Mouse (Mus musculus): Measurements from ENCODE around the gene Rab44.
A peak's percentile ranks its signal among the peaks of the same experiment; 100 is the strongest.
"Not testable (repeated sequence)": the region's sequence is repeated elsewhere in the genome, so short reads cannot be mapped to it uniquely, and the experiment has no call there.

The Rab44 gene

GRCm38 (mm10) chr17:29091348-29091944 lies 22.5 kb upstream of the Rab44 start:
- peak in 1 of 2 experiments; percentile 4 for DNase-seq (ENCODE audit: low spot score in 2 of 2)

DNA sequence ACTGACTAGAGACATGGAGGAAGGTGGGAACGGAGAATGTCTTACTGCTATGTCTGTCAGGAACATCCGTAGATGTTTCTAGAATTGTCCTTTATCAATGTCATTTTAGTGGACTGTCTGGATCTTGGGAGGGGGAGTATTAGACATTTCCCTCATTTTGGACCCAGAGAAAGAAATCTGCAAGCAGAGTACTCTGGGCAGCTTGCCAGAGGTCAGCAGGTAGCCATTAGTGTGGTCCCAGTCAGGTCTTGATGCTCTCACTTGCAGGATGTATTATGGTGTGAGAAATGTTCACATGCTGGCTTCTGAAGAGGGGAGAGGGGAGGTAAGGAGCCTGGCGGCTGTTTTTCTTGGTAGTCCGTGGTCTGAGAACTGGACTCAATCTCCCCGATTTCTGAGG lies 21.4 kb upstream of the Rab44 start:
- DNase-seq (ENCODE audit: low spot score in 2 of 2): no peak

DNA sequence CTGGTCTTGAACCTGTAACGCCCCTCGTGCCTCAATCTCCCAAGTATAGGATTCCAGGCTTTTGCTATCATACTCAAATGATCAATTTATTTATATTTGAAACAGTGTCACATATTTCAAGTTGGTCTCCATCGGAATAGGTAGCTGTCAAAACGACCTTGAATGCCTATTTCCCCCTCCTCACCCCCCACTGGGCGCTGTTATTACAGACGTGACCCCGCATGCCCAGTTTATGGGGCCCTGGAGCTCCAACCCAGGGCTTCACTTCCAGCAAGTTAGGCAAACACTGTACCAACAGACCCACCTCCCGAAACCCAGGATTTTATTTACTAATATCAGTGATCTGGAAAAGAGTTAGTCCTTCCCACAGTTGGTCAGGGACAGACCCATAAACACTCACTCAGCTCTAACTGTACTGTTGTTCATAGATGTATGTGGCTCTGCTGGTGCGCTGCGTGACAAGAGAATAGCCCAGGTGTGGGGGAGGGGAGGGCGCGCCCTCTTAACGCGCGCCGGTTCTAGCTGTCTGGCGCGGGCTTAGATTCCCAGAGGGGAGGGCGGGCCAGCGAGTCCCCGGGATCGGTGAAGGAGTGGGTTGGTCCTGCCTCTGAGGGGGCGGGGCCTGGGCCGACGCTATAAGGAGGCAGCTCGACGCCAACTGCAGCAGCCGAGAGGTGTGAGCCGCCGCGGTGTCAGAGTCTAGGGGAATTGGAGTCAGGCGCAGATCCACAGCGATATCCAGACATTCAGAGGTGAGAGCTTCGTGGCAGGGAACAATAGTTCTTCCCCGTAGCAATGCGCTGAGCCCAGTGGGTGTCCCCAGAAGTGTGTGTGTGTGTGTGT lies 20.6 kb upstream of the Rab44 start:
- DNase-seq (ENCODE audit: low spot score in 2 of 2): peak; percentile 49 to 56

DNA sequence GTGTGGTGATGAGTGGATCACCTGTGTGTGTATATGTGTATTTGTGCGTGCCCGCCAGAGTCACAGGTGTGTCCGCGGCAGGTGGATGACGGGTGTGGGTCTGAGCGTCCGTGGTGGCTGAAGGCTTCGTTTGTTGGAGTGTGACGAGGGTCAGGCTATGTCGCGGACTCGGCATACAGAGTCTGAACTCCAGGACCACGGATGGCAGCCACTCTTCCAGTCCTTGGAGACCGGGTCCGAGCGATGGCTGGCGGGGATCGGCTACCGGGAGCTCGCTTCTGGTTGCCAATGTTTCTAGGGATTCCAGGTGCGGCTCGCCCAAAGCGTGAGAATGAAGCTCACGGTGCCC lies 20.0 kb upstream of the Rab44 start:
- no peak for DNase-seq (ENCODE audit: low spot score in 2 of 2)

DNA sequence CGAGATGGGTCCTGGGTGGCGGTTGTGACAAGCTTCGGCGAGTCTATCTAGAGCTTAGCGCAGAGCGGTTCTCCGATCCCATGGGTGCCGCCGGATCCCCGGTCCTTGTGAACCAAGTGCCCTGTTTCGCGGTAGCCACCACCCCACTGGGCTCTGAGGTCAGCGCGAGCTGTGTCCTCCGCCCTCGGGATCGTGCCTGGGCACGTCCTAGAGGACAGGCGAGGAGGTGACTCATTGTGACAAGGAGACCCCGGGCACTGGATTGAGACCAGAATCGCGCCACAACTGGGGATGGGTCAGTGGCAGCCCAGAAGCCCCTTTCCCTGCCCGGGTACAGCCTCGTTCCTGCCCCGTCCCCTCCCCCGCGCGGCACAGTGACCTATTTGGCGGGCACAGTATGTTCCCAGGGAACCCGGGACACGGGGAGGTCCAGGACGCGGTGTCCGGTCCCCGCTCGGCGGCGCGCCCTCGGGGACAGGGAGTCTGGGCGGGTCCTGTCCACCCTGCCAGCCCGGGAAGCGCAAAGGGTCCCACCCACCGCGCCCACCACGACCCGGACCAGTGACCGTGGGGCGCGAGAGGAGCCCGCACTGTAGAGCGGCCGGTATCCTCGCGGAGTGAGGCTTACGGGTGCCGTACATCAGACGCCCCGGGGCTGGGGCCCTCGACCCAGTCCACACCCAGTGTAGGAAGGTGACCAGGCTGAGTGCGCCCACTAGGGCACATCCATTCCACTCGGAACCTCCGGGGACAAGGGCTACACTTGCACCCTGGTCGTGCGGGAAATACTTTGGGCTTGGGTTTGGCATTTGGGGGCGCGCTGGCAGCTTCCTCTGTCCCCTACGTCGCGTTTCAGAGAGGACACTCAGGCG lies 19.4 kb upstream of the Rab44 start:
- DNase-seq (ENCODE audit: low spot score in 2 of 2): peak in 1 of 2 experiments; percentile 20

- DNase-seq (ENCODE audit: low spot score in 2 of 2): peak; percentile 88 to 95
These were observed 18.7 kb upstream of the Rab44 start for GRCm38 (mm10) chr17:29095201-29095733.

- no peak for DNase-seq (ENCODE audit: low spot score in 2 of 2)
These were observed 17.7 kb upstream of the Rab44 start for GRCm38 (mm10) chr17:29096245-29096644.

DNA sequence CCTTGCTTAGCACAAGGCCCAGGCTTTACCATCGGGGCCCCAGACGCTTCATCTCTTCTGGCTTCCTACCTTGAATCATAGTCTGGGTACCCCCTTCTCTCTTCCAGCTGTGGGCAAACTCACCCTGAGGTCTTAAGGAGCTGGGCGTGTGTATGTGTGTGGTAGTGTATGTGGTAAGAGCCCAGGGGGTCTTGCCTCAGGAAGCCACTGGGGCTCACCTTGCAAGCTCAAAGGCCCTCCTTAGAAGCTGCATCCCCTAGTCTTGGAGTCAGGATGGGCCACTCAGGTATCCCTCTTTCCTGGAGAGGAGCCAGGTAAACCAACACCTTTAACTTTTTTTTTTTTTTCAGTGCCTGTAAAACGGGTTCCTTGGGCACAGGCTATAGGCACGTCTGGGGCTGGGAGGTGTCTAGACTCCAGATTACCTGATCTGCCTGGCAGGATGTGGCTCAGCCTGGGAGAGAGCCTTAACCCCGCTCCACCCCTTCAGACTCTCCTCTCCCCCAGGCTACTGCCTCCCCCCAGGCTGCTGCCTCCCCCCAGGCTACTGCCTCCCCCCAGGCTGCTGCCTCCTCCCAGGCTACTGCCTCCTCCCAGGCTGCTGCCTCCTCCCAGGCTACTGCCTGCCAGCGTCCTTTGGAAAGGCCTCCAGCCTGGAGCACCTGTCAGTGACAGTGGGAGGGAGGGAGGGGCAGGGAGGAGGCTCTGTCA lies 16.9 kb upstream of the Rab44 start:
- DNase-seq (ENCODE audit: low spot score in 2 of 2): no peak

DNA sequence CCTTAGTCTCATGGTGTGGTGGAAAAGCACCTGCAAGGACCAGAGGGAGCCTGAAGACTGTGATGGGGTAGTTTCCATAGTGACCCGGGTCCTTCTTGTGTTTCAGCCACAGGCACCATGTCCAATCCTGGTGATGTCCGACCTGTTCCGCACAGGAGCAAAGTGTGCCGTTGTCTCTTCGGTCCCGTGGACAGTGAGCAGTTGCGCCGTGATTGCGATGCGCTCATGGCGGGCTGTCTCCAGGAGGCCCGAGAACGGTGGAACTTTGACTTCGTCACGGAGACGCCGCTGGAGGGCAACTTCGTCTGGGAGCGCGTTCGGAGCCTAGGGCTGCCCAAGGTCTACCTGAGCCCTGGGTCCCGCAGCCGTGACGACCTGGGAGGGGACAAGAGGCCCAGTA lies 15.7 kb upstream of the Rab44 start:
- DNase-seq (ENCODE audit: low spot score in 2 of 2): no peak

DNA sequence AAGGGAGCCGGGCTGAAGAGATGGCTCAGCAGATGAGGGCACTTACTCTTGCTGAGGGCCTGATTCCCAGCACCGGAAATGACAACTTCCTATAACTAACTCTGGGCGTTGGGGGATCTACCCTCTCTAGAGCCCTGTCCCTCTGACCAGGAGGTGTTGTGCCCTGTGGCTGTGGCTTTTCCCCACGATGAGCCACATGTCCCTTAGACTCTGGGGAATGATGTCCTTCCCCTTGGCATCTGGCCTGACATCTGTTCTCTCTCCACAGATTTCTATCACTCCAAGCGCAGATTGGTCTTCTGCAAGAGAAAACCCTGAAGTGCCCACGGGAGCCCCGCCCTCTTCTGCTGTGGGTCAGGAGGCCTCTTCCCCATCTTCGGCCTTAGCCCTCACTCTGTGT lies 14.9 kb upstream of the Rab44 start:
- DNase-seq (ENCODE audit: low spot score in 2 of 2): no peak

GRCm38 (mm10) chr17:29100627-29101026 lies 13.3 kb upstream of the Rab44 start:
- DNase-seq (ENCODE audit: low spot score in 2 of 2): no peak

DNA sequence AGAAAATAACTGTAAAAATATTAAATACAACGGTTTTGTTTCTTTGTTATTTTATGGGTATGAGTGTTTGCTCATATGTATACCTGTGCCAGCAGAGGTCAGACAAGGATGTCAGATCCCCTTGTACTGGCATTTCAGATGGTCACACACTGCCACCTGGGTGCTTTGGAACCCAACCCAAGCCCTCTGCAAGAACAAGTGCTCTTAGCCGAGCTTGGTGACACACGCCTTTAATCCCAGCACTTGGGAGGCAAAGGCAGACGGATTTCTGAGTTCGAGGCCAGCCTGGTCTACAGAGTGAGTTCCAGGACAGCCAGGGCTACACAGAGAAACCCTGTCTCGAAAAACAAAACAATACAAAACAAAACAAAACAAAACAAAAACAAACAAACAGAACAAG lies 3.6 kb upstream of the Rab44 start:
- not testable (repeated sequence) for DNase-seq (ENCODE audit: low spot score in 2 of 2)

DNA sequence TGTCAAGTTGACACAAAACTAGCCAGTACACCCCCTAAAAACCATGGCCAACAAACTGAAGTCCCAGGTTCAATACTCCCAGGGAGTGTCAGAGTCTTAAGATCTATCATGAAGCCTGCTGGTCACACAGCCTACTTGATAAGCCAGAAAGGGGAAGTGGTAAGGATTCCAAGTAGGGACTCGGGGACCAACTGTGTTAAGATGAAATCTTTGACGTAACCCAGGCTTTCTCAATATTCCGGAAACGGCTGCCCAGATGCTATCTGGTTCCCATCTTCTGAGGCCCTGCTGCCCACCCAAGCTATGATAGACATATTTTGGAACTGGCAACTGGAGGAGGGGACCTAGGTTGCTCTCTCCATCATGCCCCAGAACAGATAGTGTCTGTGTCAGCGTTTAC lies 2.6 kb upstream of the Rab44 start:
- no peak for DNase-seq (ENCODE audit: low spot score in 2 of 2)

DNA sequence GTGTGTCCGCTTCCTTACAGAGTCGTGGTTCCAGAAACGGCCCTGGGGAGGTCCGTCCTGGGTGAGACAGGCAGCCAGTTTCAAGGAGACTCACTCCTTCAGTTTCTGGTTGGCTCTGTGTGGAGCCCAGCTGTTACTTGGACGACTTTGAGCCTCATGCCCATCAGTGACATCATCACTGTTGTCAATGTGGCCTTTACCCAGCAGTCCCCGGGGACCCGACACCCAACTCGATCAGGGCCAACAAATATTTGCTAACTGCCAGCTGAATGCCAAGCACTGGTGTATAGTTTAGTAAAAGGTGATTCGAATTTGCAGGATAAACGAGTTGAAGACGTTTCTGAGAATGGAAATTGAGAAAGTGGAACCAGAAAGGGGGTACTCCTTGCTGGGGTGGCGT lies 2.1 kb downstream of the Rab44 start:
- DNase-seq (ENCODE audit: low spot score in 2 of 2): no peak

- DNase-seq (ENCODE audit: low spot score in 2 of 2): no peak
These were observed 3.2 kb downstream of the Rab44 start for GRCm38 (mm10) chr17:29117006-29117648.

DNA sequence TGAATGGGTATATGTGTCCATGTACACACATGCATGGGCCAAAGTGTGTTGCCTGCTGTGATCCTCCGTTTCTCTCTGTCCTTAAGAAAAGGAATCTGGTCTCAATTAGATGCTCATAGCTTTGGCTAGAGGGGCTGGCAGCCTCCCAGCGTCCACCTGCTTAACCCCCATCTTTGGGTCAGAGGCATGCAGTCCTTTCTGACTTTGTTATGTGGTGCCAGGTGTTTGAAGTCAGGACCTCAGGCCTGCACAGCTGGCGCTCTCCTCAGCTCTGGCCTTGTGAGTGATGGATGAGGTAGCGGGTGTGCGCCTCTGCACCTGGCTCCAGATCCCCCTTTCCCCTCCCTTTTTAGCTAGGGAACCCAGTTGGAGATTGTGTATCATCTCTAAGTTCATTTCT lies 4.1 kb downstream of the Rab44 start:
- no peak for DNase-seq (ENCODE audit: low spot score in 2 of 2)

DNA sequence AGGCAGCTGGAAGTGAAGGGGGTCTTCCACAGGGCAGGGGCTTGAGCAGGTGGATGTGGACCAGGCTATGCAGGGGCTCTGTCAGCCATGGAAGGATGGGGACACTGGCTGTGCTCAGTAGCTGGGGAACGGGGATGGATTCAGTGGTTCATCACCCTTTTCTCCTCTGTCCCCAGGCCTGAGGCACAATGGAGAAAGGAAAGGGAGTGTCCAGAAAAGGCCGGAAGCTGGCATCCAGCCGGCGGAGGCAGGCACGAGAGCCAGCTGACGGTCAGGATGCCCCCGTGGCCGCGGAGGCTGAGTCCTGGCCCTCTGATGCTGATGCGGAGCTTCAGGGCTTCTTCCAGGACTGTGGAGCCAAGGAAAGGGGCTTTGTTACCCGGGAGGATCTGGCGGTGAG lies 6.7 kb downstream of the Rab44 start:
- DNase-seq (ENCODE audit: low spot score in 2 of 2): no peak

DNA sequence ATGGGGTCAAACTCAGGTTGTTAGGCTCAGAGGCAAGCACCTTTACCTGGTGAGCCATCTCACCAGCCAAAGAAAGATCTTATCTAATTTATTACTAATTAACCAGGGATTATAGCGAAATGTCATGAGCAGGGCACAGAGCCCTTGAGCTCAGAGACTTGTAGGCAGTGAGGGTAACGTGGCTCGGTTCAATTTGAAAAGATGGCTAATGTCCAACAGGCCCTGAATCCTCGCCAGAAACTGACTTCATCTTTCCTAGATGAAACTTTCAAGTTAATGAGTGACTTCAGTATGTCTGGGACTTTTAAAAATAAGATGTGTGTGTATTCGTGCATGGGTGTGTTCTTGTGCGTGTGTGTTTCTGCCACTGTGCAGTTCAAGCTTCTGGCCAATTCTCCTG lies 8.9 kb downstream of the Rab44 start:
- DNase-seq (ENCODE audit: low spot score in 2 of 2): no peak

GRCm38 (mm10) chr17:29123578-29124174 lies 9.7 kb downstream of the Rab44 start:
- DNase-seq (ENCODE audit: low spot score in 2 of 2): no peak

DNA sequence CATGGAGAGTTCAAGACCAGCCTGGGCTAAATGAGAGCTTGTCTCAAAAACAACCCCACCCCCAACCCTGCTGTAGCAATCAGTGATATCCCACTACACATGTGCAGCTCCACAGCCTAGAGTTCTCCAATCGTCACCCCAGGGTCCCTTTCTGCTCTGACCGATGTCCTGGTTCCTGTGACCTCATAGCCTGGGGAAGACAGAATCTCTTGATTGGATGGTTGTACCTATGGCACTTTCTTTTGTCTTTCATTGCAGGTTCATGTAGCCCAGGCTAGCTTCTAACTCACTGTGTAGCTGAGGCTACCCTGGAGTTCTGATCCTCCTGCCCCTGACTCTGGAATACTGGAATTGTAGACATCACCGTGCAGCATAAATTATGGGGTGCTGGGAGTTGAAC lies 12.6 kb downstream of the Rab44 start:
- DNase-seq (ENCODE audit: low spot score in 2 of 2): no peak

DNA sequence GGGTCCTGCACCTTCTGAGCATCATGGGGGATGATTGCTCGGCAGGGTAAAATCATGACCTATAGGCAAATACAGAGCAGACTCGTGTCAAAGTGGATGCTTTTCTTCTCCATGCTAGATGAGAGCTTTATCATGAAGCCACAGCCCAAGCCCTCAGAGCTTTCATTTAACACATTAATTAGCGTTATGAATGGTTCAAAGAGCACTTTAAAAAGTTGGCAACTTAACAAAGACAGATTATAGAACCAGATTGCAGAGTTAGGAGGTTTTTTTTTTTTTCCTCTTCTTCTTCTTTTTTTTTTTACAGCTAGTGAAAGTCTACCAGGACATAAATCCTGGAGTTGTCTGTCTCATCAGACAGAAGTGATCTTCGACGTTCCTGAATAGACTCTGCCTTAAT lies 15.4 kb downstream of the Rab44 start:
- DNase-seq (ENCODE audit: low spot score in 2 of 2): no peak
